Mouse (Mus musculus) kidney, postnatal 25 days (tissue): ENCODE measurements around the gene B830017H08Rik.

Experiments
- DNase-seq, 2 experiments: peaks; one replicate each; pipeline ENCODE4 v3.0.0; 2021; ENCODE audit warnings: mixed read lengths in 2 of 2

The B830017H08Rik gene

GRCm38 (mm10) chr16:17851860-17852259 is 18.9 kb downstream of the B830017H08Rik start:
- peak in 1 of 2 experiments; percentile 9 for DNase-seq

DNA sequence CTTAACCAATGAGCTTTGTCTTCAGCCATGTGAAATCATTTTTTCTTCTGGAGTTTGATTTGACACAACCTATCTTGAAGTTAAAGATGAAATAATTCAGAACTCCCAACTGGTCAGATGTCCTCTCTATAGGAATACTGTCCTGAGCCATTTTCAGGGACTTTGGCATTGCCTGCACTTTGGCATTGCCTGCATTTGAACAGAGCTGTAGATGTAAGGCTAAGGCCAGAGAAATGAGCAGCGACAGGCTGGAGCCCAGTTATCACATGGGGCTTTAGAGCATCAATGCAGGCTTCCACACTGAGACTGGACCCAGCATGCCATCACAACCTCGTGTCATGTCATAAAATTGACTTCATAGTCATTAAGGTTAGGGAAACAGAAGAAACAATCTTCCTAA is 20.3 kb downstream of the B830017H08Rik start:
- DNase-seq, result peak in 1 of 2 experiments; percentile 13

- no peak for DNase-seq
Observed at GRCm38 (mm10) chr16:17857157-17857556, 24.2 kb downstream of the B830017H08Rik start.

DNA sequence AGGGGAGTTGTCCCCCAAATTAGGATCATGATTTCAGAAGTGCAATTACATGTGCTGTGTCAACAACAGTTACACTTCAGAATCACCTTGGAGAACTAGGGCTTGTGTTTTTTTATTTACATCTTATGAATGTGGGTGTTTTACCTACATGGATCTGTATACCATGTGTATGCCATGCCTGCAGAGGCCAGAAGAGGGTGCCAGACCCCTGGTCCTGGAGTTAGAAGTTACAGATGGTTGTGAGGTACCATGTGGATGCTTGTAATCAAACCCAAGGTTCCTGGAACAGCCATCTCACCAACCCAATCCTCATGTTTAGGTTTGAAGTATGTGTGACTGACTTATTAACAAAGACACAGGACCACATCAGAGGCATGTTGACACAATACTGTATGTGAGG is 25.7 kb downstream of the B830017H08Rik start:
- peak in 1 of 2 experiments; percentile 48 for DNase-seq

- DNase-seq, result no peak
Observed at GRCm38 (mm10) chr16:17865293-17865692, 32.4 kb downstream of the B830017H08Rik start.

DNA sequence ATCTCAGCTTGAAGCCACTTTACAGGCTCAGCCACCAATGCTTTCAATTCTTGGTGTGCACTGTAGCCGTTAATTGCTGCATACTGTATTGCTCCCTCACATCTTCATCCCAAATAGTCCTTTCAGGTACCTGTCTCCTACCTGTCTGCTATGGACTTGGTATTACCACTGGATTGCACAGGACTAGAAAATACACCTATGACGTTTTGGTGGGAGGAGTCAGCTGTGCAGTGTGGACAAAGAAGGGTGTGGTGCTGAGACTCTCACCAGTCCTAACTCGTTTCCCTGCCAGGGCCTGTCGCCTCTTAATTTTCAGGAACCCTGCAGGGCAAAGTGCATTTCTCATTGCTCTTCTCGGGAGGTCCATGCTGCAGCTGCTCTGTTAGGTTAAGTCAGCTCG is 32.8 kb downstream of the B830017H08Rik start:
- DNase-seq, result peak; percentile 50 to 65

- no peak for DNase-seq
Observed at GRCm38 (mm10) chr16:17871248-17871647, 38.3 kb downstream of the B830017H08Rik start.

DNA sequence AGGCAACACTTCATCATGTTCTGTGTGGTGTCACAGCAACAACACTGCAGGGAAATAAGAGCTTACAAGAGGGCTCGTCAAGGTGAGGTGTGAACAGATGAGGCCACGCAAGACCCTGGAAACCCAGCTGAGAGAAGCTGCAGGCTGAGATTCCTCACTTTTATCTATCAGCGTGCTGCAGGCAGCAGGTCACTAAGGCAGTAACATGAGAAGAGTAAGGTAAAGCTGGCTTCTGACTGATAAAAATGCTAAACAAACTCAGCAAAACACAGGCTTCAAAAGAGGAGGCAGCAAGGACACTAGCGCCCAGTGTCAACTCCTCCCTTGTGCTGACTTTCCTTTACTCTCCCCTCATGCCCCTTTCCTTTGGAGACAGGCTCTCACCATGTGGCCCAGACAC is 40.1 kb downstream of the B830017H08Rik start:
- no peak for DNase-seq

GRCm38 (mm10) chr16:17875174-17875573 is 42.3 kb downstream of the B830017H08Rik start:
- no peak for DNase-seq

DNA sequence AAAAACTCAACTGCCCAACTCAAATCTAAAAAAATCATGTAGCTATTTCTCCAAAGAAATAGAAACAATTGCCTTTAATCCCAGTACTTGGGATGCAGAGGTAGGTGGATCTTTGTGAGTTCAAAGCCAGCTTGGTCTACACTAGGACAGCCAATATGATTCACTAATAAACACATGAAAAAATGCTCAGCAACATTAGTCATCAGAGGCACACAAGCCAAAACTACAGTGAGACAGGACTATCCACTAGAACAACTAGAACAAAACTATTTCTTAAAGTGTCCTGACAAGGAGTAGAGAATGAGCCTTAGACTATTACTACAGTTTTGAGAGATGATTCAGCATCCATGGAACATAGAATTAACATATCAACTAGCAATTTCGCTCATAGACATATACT is 43.2 kb downstream of the B830017H08Rik start:
- DNase-seq, result no peak

- DNase-seq, result no peak
Observed at GRCm38 (mm10) chr16:17879571-17879970, 46.6 kb downstream of the B830017H08Rik start.

DNA sequence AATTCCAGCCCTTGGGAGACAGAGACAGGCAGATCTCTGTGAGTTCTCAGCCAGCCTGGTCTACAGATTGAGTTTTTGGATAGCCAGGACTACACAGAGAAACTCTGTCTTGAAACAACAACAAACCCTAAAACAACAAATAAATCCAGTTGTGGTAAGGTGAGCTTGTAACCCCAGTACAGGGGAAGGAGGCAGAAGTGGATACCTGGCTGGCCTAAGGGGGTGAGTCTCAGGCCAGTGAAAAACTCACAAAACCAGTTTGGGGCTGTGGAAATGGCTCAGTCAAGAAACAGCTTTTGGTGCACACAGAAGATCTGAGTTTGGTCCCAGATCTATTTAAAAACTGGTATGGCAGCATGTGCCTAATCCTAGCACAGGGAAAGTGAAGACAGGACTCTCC is 49.3 kb downstream of the B830017H08Rik start:
- DNase-seq, result no peak

- DNase-seq, result no peak
Observed at GRCm38 (mm10) chr16:17884116-17884515, 51.2 kb downstream of the B830017H08Rik start.
